Mouse (Mus musculus) cerebellum, adult 9-10 months (tissue): Measurements from ENCODE around the gene 4930563M21Rik.
A peak's percentile ranks its signal among the peaks of the same experiment; 100 is the strongest.
"Not testable (repeated sequence)": the region's sequence is repeated elsewhere in the genome, so short reads cannot be mapped to it uniquely, and the experiment has no call there.

Source experiments
- DNase-seq: peaks from one replicate; pipeline ENCODE4 v3.0.0; 2022

4930563M21Rik gene

DNA sequence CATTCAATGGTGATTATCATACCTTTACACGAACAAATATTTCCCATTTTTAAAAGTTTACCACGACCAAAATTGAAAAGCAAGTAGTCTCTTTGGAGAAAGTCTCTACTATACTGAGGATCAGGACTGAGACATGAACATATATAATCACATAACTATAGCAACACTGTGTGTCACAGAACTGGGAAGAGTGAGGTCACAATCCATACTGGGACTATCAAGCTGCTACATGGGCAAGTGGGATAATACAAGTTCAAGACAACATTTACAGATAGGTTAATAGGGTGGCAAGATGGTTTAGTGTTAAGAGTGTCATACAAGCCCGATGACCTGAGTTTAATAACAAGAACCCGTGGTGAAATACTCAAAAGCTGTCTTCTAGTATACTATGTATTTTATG is at the start of gene 4930563M21Rik:
TSS of gene 4930563M21Rik (minus strand) at position 101 of the 400 bp plus-strand sequence.
- DNase-seq = no peak

DNA sequence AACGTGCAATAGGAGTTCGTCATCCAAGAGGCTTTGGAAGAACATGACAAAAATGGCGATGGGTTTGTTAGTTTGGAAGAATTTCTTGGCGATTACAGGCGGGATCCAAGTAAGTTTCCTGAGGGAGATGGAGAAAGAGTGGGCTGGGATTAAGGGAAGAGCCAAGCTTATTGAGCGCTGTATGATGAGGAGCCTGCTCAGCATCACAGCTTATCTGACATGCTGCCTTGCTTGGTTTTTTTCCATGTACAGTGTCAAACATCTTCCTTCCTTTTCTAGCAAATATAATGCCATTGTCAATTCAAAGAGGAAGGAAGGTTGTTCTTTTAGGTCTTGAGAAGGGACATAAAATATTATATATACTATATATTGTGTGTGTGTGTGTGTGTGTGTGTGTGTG is 45.8 kb upstream of the 4930563M21Rik start:
- no peak for DNase-seq

DNA sequence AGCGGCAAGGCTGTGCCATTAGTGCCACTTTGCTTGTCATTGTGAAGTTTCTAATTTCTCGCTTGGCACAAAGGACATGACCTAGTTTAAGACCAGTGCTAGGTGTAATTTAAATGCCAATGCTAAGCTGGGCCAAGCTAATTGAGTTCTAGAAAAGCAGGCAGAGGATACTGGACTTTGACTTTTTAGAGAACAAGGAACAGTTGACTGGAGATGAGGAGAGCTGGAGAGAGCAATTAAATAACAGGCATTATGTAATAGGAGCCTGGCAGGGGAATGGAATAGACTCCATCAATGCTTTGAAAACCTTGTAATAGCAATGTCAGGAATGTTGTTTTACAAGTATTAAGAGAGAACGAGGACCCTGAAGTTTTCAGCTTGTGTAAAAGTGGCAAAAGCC is 43.4 kb upstream of the 4930563M21Rik start:
- DNase-seq = peak; percentile 31

DNA sequence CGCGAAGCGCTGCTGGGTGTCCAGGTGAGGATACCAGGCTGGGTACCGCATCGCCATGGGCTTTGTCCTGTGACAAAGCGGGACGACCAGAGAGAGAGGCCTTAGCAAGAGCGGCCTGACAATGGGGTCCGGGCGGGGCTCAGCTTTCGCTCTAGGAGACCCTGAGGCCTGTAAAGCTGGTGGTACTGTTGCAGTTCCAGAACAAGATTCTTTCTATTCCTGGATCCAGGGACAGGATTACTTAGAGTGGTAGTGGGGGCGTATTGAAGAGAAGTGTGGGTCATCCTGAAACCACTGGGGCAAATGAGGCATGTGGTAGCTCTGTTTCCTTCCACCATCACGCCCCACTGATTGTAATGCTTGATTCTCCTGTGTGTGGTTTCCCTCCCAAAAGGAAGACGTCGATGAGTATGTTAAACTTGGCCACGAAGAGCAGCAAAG is 31.9 kb upstream of the 4930563M21Rik start:
- DNase-seq = no peak

DNA sequence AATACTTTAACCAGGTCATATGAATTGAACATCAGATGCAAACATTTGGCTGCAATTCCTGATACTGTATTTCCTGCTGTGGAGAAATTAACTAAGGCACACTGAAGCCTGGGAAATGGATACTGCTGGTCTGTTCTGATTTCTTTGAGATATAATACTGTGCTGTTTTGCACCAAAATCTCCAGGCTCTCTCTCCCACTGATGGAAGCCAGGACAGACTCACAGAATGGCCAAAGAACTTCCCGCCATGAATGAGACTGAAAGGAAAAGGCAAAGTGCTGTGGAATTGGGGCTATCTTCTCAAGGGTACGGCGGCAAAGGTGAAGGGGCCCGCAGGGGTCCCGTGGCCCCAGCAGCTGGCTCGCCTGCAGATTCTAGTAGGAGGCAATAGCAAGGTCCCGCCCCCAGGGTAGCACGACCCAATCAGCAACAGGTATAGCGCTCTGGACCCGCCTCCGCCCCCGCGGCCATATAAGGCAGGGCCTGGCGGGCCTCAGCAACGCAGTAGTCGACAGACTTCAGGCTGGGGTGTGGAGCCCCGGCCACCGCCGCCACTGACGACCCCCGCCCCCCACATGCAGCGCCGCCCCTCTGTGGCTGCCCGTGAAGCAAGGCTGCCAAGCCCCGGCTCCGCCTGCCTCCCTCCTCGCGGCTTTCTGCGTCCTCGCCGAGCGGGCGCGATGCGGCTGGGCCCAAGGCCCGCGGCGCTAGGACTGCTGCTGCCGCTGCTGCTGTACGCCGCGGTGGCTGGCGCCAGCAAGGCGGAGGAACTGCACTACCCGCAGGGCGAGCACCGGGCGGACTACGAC is 31.2 kb upstream of the 4930563M21Rik start, which contains the start of gene Rcn2:
TSS of gene Rcn2 (plus strand) at position 474 of the 809 bp plus-strand sequence.
- peak; percentile 97 for DNase-seq

DNA sequence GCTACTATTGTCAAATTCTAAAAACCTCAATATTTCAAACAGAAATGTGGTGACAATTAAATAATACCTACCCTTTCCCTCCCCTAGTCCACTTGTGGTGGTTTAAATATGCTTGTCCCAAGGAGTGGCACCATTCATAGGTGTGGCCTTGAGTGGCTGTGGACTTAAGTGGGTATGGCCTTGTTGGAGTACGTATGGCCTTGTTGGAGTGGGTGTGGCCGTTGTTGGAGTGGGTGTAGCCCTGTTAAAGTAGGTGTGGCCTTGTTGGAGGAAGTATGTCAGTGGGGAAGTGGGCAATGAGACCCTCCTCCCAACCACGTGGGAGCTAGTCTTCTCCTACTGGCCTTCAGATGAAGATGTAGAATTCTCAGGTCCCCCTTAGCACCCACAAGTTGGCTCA is 21.9 kb upstream of the 4930563M21Rik start:
- no peak for DNase-seq

DNA sequence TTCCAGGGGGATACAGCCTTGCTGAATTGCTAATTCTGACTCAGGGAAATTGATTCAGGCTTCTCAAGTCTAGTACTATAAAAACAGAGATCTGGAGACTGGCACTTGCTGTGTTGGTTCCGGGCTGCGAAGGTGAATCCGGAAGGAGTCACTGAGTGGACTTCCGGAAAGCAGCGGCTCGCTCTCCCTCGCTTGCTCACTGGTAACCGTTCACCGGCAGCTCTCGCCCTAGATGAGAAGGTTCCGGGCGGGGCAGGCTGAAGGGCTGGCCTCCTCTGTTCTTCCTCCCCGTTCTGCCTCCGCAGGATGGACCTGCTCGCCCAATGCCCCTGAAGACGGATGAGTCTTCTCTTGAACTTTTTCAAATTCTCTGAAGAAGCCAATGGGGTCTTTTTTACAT is 16.9 kb upstream of the 4930563M21Rik start:
- no peak for DNase-seq

DNA sequence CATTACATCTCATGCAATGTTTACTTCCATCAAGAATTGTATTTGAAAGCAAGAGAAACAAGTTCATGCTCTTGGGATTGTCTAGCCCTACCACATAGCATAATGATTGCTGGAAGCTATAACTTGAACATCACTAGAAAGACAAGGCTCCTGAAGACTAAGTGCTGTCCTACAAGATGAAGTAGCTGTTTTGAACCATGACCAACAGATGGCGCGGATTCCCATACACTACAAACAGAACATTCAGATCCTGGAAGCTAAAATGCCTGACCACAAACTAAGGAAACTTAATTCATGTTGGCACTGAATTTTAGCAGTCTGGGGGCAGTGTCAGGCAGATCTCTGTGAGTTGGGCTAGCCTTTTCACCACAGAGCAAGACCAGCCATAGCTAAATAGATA is 14.4 kb upstream of the 4930563M21Rik start:
- no peak for DNase-seq

DNA sequence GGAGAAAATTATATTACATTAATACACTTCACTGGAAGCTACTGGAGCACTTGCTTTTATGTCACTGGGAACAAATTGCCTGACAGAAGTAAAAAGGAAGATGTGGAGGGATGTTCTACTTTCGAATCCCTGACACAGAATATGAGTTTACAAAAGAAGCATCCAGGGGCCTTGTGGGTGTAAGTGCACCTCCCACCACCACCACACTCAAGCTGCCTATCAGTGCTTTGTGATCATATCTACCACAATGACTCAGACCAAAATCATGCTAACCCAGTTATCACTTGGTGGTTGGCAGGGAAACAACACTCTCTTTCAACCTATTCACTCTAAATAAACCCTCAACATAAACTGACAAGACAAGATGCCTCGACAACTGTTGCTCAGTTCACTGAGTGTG is 5.7 kb downstream of the 4930563M21Rik start:
- DNase-seq = not testable (repeated sequence)

DNA sequence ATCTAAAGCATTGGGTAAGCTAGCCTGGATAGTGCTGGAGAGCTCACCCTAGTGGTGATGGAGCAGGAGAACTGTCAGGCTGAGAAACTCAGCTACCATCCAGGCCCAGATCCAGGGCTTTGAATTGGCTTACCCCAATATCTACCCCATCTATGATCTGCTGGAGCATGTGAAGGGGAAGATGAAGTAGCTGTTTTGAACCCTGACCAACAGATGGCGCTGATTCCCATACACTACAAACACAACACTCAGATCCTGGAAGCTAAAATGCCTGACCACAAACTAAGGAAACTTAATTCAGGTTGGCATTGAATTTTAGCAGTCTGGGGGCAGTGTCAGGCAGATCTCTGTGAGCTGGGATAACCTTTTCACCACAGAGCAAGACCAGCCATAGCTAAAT is 63.5 kb downstream of the 4930563M21Rik start:
- DNase-seq = no peak

DNA sequence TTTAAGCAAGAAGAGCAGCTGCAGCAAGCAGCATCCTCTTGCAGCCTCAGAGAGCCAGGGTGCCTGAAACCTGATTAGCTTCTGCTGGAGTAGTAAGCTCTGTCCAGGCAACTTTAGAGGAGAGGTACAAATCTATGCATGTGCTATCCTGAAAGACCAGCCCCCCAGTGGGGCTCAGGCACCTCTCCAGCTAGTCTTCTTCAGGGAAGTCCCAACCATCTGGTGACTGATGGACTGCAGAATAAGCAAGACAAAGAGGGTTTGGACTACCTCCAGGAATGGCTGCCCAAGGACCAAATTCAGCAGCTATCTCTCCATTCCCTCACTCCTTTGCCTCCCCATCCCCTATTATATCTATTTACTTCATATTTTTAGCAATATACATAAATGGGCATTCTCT is 69.0 kb downstream of the 4930563M21Rik start:
- DNase-seq = peak; percentile 53

DNA sequence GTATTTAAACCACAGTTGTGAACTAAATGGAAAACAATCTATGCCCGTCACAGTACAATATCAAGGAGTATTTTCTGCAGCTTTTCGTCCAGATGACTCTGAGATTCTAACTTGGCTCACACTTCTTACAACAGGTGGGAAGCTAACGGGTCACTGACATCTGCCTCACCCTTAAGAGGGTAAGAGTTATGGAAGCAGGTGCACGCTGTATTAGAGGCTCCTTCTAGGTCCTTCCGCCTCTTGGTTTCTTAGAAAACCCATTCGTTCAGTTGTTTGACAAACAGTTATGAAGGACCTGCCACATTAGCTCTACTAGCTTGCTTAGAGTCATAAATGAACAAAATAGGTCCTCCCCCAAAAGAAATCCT is 71.7 kb downstream of the 4930563M21Rik start:
- no peak for DNase-seq

DNA sequence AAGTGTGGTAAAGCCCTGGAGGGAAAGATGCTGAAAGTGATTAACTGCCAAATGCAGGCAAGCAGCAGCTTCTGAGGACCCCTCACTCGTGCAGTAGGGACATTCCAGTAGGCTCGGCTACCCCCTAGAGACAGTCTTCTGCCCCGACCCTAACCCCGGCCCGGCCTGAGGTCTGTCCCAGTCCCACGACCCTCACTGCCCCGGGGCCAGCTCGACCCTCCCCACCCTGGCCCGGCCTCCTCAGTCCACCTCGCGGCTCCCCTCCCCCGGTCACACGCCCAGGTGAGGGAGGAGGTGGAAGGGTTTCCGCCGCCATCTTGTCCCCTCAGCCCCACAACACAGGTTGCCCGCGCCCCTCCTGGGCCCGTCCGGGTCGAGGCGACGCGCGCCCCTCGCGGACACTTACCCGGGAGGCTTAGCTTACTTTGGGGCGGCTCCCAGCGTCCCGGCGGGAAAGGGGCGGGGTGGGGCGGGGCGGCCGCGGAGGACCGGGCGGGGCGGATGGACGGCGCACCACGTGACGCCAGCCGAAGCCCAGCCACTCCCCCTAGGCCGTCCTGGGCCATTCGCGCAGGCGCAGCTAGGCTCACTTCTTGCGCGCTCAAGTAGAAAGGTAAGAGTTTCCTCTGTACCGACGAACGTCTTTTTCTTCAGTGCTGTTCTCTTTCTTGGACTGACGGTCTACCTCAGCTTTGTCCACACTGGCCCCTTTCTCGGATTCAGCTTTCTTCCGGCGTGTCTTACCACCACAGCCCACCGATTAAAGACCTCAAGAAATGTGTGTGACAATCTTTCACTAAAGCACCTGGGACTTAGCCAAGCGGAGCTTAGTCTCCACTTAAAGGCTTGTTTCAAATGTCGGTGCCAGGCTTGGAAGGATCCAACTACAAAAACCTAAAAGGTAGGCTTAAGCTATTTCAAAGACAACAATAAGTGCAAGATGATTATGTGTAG is 72.4 kb downstream of the 4930563M21Rik start, which contains the start of gene Scaper:
TSS of gene Scaper (minus strand) at position 456 of the 954 bp plus-strand sequence.
- DNase-seq = peak; percentile 86

DNA sequence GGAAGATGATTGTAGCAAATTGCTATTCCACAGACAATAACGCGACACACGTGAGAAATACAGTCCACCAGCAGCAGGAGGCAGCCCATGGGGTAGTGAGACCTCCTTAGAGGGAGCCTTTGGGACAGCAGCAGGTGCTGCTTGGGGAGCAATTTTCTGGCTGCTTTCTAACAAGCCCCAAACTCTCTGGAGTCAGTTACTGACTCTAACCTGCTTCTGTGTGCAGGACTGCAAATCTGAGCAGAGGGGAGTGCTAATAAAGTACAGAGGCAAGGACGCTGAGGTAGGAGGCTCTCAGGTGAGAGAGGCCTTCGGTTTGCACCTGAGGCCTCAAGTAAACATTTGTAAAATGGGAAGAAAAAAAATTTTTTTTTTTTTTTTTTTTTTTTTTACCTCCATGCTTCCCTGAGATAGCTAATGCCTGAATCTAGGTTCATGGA is 73.1 kb downstream of the 4930563M21Rik start:
- DNase-seq = peak; percentile 19

DNA sequence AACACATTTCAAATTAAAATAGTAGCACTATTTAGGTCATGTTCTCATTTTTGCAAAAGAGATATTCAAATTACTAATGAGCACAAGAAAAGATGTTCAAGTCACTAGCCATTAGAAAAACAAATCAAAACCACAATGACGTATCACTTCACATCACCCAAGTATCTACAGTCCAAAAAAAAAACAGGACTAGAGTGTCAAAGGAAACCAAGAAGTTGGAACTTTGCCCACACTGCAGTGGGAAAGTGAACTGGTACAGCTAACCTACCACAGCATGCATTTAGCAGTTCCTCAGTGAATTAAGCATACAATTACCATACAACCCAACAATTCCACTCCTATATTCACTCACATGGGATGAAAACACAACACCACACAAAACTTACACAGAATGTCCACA is 77.9 kb downstream of the 4930563M21Rik start:
- no peak for DNase-seq

DNA sequence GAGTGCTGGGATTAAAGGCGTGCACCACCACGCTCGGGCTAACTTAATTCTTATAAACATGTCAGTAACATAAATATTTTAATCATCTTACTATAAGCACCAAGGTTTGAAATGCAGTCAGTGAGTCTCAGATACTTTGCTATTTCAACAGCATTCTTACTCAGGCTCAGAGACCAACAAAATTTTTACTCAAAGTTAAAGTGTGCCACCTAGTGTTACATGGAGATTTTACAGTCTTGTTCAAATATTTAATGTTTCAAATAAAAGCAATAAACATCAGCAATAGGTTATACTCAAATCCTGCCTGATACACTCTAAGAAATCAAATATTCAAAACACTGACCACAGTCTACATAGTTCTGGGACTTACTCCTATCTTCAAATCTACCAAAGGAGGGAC is 91.8 kb downstream of the 4930563M21Rik start:
- DNase-seq = peak; percentile 63

DNA sequence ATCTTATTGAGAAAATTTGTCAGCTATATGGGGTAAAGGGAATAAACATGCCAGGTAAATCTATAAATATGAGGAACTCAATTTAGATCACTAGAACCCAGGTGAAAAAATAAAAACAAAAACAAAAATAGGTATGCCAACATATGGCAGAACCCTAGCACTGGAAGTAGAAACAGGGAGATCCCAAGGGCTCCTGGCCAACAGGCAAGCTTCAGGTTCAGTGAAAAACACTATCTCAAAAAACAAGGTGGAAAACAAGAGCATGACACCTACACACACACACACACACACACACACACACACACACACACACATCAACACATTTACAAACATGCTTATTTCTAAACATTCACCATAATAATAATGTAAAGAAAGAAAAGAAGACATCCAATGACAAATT is 93.6 kb downstream of the 4930563M21Rik start:
- DNase-seq = no peak
